Mouse (Mus musculus) embryonic fibroblast, embryonic 13.5 days (primary cell): ENCODE results near the gene Rarres2.

ENCODE experiments used
- CTCF ChIP-seq: IDR thresholded peaks from 2 replicates; pipeline ENCODE4 v1.5.1; 2011; ENCODE audit warnings: mild to moderate bottlenecking, control low read depth, low read length, moderate library complexity, borderline replicate concordance; ENCODE audit not compliant: insufficient read depth
- POLR2A ChIP-seq: IDR thresholded peaks from 2 replicates; pipeline ENCODE4 v1.6.1; 2011; ENCODE audit warnings: low read depth, mild to moderate bottlenecking, control low read depth, low read length, moderate library complexity

GRCm38 (mm10) chr6:48608124-48608523 lies 35.5 kb upstream of the Rarres2 start:
- no peak for TF ChIP-seq CTCF
- no peak for TF ChIP-seq POLR2A
